Mouse (Mus musculus) gastrocnemius, postnatal 10 days (tissue): Measurements from ENCODE around the gene Ghrl. TPM values are rescaled to one million over a fixed set of nuclear protein-coding genes. Genes with fewer than 3 reads are reported as not detected.
"Not testable (repeated sequence)": the region's sequence is repeated elsewhere in the genome, so short reads cannot be mapped to it uniquely, and the experiment has no call there.

Experiments used
- DNase-seq: peaks from one replicate; pipeline ENCODE4 v3.0.0; 2021; ENCODE audit warnings: mixed read lengths
- total RNA-seq, 2 experiments: library from RNA; stranded (reverse); gene quantifications; 2 replicates each; pipeline ENCODE4 v1.2.3; 2021

Ghrl gene
- total RNA-seq, 2 experiments from 2014 or later = not detected

DNA sequence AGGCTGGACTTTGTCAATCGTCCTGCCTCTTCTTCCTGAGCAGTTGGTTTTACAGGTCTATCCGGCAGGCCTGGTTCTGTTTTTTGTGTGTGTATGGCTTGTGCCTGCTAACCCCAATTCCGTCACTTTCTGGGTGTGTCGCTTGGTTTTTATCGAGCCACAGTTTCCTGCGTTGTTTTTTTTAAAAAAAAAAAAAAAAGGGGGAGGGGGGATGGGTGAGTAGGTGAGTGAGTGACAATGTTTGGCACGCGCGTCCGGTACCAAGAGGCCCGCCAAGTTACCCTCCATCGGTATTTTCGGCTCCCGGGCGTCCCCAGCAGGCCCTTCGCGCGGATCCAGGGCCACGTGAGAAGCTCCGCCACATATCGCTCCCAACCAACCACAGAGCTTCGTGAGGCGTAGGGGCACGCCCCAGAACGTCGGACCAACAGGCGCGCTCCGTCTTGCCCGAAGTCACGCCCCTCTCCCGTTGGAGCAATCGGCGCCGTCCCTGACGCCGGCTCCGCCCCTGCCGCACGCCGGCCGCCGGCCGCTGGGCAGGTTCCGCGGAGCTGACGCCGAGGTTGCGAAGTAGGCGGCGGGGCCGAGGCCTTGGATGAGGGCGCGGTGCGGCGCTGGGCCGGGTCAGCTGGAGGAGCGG, 23.0 kb downstream of the Ghrl start, which contains the start of gene Tatdn2:
Tatdn2 (plus strand) TSS at position 469 of the 640 bp plus-strand sequence.
- peak; percentile 93 for DNase-seq

DNA sequence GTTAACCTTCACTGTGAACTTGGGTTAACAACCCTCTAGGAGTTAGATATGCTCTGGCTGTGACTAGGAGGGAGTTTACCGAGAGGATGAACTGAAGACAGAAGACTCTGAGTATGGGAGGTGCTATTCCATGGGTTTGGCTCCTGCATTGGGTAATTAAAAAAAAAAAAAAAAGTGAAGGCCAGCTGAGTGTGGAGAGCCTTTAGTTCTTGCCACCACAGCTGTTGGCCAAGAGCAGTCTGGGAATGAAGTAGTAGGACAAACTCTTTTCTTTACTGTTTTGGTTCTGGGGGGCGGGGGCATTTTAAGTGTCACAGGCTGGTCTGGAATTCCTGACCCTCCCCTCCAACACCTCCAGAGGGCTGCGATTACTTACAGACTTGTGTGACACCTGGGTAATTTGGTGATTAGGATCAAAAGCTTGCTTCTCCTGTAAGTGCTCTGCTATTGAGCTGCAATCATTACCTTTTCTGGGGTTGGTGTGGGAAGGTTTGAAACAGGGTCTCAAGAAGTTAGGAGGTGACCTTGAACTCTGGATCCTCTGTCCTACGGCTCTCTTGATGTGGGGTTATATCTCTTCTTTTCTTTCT, 23.8 kb downstream of the Ghrl start:
- DNase-seq = no peak

DNA sequence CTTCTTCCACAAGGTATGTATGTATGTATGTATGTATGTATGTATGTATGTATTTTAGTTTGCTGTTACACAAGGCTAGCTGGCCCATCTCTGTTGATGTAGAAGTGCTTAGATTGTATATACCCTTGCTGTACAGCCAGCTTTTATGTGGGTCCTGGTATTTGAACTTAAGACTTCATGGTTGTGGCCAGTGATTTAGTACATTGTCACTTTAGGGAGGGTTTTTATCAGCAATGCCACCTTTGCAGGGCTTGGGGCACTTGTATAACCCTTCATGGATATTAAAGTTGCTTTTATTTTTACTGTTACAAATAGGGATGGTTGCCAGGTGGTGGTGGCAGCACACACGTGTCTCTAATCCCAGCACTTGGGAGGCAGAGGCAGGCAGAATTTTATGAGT, 24.5 kb downstream of the Ghrl start:
- DNase-seq = no peak

DNA sequence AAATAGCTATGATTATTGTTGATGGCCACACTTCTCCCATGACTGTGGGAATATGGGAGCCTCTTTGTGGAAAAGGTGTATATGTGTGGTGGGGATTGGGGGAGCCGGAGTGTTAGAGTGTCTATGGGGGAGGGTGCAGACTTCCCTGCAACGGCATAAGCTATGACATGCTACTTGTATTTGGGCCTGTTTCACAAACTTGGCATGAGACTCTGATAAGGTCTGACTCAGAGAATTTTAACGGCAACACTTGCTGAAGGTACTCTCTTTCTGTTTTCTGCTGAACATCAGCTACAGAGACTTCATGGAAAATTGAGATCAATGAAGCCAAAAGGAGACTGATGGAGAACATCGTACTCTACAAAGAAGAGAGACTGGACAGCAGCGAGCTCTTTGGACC, 26.3 kb downstream of the Ghrl start:
- no peak for DNase-seq

DNA sequence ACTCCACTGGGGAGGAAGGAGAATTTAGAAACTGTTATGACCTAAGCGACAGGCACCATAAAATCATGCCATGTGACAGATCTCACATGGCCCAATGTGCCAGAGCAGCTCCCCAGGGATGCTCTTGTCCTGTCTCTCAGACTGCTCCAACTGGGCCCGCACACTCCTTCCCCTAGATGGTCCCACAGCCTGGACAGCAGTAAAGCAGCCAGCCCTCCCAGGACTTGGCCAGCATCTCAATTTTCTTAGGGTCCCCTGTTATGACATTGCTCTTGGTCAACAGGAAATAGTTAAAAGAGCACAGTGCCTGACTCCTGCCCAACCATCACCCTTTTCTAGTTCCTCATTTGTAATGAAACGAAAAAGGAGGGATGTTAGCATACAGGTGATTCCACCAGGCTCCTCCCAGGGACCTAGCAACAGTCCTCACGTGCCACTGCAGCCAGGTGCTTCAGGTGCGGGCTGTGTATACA, 27.0 kb downstream of the Ghrl start:
- DNase-seq = no peak

DNA sequence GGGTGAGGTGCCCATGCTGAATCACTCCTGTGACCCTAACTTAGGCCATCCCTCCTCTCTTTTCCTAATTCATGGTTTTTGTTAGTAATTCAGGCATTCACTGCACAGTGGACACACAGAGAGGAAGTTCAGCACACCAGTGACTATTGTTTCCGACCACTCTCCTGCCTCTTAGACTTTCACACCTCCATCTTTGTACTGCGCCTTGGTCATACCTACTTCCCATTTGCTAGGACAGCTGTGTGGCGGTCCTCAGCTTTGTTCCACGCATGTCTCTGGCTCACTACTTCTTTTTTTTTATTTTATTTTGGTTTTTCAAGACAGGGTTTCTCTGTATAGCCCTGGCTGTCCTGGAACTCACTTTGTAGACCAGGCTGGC, 28.6 kb downstream of the Ghrl start:
- no peak for DNase-seq

DNA sequence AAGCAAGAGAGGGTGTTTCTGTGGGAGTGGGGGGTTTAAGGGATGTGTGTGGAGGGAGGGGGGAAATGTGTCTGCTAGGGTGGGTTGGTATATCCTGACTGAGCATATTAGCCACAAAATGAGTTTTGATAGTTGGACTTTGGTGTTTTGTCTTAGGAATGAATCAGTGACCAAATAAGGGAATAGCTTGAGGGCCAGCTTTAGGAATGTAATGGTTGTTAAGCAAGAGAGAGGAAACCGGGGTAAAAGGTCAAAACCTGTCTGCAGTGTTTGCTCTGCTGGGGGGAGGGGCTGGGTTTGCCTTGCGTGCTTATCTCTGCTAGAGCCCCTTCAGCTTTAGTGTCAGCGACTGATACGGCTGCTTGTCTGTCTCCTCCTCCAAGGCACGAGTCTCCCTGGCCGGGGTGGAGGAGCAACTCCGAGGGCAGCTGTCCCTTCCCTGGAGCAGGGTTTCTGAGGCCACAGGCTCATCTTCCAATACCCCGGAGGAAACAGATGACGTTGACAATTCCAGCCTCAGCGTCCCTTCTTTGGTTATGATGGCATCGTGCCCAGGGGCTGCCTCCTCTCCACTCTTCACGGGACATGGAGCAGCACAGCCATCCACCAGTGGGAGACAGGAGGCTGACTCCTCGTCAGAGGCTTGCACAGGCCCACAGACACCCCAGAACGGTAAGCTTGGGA, 29.1 kb downstream of the Ghrl start:
- peak; percentile 26 for DNase-seq

DNA sequence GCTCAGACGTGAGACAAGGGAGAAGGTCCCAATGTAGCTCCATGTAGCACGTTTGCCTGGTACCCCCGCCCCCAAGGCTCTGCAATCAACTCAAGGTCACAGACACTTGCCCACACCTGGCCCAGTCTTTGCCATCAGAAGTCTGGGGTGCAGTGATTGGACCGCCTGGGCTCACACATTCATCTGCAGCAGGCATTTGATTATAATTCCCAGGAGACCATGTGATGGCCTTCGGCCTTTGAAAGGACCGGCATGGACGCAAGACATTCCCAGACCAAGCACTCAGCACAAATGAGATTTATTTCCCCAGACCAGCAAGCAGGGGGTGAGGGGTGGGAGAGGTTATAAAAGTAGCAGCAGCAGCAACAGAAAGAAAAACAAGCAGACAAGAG, 29.7 kb downstream of the Ghrl start:
- no peak for DNase-seq

DNA sequence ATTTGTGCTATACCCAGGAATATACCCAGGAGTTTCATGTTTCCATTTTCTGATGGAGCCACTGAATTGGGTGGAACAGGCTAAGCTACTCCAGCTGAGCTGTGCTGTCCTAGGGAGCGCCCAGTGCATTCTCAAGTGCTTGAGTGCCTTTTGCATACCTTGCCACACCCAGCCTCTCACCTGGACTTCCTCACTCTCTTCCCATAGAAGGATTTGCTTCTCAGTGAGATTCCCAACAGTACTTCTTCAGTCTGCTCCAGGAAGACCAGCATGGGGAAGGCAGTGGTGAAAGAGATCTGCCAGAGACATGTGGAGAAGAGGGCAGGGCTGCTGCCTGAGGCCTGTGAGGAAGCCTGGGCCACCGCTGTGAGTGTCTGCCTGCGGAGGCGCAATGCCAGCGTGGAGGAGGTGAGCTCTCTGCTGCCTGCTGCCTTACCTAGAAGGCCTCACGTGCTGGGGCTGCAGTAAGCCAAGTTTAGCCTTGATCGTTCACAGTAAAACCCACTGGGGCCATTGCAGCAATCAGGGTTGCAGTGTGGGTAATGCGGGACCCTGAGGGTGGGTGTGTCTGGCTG, 33.0 kb downstream of the Ghrl start:
- DNase-seq = no peak

DNA sequence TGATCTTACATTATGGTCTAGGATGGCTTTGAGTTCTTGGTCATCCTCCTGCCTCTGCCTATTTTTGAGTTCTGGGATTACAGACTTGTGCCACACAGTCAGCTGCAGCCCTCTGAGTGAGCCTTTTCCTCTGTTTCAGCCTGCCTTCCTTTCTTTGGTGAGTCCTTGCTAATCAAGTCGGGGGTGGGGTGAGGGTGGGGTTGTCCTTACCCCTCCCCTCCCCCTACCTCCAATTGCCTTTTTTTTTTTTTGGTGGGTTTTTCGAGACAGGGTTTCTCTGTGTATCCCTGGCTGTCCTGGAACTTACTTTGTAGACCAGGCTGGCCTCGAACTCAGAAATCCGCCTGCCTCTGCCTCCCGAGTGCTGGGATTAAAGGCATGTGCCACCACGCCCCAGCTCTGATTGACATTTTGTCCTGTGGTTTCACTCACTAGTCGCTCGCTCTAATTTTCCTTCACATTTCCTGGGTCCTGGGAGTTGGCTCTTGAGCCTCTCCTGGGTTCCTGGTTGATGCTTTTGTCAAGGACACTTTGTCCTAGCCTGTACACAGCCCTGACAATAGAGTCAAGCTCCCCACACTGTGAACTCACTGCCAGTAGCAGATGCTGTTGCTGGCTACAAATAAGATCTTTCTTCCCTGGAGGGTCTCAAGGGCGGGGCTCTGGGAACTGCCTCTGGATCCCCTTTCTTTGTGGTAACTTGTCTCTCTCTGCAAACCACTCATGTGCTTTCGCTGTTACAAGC, 36.4 kb downstream of the Ghrl start:
- no peak for DNase-seq

DNA sequence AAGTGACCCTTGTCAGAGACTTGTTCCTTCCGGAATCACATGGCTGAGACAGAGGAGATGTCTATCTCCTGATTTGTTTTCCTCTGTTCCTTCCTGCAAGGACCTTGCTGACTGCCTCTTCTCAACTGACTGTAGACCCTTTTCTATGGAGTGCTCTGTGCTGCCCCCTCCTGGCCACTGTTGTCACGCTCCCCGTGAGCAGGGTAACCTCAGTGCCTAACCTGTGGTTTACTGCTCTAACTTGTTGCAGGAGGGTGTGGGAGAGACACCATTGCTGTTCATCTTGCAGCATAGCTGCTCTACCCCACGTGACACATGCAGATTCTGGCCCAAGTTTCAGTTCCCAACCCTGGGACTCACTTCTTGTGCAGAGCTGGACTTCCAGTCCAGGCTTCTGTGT, 38.4 kb downstream of the Ghrl start:
- DNase-seq = peak; percentile 89

DNA sequence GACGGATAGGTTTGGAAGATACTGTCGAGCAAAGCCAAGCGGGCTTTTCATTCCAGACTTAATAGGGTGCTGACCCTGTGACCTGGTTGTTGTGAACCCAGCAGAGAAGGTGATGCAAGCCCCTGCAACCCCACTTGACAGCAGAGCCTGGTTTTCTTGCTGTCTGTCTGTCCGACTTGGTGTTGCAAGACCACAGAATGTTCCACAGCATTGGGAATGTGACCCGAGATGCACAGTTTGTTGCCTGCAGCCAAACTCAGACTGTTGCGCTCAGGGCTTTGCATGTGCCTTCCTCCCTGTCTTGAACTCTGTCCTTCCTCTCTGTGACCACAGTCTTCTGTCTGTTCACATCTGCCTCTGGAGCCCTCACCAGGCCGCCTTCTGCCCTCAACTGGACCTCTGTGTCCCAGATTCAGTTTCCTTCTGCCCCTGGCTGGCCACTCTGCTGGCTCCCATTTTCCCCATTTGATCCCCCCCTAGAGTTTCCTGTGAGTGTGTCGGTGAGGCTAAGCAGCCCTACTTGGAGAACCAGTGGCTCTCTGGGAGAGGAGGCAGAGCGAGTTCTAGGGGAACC, 39.6 kb downstream of the Ghrl start:
- DNase-seq = no peak

DNA sequence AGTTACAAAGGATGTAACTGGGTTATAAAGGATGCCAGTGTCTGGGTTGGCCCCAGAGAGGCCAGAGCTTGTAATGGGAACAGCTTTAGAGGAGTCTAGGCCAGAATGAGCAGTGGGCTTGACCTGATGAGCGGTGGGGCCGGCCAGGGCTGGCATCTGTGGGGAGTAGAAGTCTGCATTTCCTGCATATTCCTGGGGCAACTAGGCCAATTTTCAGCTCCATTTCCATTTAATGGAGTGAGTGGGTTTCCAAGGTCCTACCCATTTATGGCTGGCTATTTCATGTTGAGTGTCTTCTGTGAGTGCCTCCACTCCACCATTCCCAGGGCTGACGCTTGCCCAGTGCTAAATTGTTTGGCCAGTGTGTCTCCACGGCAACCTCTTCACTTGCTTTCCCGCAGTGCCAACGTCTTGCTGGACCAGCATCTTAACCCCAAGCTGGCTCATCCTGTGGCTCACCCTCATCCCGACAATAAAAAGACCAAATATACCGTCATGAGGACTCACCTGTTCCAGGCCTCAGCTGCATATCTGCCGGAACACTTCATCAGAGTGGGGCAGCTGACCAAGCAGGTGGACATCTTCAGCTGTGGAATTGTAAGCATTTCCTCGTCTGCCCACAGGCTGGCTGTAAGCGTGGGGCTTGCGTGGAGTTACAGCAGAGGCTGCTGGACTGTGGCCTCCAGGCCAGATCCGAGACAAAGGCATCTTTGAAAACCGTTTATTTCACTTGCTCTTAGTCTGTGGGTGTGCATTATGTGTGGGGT, 41.3 kb downstream of the Ghrl start:
- DNase-seq = no peak

DNA sequence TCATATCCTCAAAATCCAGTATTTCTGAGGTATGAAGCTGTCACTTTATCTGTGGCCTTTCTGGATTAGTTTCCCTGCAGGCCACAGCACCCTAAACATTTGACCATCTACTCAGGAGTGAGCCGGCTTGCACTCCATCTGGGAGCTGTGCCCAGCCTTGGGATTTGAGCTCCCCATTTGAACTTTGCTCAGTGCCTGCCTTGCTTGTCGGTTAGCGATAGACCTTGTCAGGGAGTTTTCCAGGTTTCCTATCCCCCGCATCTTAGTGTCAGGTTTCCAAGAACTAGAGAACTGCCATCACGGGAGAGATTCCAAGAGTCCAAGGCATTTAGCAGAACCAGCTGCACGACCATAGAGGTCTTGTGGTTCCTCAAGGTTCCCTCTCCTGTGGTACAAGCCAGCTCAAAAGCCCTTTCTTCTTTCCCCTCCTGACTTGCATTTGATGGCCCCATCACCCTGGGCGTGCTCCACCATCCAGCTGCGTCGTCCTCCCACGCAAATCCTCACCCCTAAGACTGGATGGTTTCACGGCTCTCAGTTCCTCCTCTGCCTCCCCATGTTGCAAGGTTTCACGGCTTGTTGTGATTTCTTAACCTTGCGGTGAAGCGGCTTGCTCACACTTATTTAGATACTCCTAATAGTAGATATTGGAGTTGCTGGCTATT, 42.5 kb downstream of the Ghrl start:
- DNase-seq = no peak

DNA sequence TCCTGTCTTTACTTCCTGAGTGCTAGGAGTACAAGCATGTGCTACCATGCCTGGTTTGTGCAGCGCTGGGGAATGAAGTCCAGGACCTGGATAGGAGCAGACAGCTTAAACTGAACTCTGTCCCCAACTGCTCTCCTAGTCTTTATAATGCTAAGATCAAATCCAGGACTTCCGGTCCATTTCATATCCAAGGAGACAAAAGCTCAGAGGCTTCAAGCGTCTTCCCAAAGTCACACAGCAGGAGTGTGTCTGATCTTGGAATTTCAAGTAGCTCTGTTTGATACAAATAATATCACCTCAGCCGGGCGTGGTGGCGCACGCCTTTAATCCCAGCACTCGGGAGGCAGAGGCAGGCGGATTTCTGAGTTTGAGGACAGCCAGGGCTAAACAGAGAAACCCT, 43.7 kb downstream of the Ghrl start:
- DNase-seq = no peak

DNA sequence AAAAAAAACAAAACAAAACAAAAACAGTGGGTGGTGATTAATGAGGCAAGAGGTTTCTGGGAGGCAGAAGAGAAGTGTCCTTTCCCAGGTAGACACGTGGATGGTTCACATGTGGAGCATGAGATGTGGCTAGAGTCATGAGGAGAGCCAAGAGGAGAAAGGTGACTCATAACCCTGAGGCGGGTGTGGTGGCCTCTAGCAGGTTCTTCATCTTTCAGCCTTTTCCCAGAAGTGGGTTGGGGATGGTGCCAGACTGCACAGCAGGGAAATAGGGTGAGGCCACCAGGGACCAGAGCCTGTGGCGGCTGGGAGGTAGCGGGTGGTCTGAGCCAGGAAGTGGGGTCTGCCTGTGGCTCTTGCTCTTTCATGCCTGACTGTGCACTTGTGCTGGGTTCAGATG, 44.4 kb downstream of the Ghrl start:
- DNase-seq = no peak

DNA sequence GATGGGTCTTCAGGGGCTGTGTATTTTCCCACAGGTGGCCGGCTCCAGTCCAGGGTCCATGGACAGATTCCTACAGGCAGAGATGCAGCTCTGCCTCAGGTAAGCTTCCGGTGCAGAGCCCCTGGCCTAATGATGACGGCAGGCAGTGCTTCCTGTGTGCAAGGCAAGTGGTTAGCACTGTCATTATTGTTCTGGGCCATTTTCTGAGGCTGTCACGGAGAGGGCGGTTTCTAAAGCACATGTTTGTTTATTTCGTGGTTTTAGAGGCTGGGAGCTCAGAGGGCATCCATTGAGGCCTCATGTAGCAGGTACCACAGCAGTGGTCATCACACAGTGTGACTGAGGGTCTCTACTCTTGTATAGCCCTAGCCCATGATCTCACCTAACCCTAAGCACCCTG, 46.7 kb downstream of the Ghrl start:
- DNase-seq = no peak

DNA sequence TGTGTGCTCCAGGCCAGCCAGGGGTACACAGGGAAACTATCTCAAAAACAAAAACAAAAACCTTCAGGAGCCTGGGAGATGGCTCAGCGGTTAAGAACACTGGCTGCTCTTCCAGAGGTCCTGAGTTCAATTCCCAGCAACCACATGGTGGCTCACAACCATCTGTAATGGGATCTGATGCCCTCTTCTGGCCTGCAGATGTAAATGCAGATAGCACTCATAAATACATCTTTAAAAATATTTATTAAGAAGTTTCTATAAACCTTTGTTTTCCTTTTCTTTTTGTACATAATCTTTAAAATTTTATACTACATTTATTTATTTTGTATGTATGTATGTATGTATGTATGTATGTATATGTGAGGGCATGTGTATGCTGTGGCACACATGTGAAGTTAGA, 47.7 kb downstream of the Ghrl start:
- not testable (repeated sequence) for DNase-seq

DNA sequence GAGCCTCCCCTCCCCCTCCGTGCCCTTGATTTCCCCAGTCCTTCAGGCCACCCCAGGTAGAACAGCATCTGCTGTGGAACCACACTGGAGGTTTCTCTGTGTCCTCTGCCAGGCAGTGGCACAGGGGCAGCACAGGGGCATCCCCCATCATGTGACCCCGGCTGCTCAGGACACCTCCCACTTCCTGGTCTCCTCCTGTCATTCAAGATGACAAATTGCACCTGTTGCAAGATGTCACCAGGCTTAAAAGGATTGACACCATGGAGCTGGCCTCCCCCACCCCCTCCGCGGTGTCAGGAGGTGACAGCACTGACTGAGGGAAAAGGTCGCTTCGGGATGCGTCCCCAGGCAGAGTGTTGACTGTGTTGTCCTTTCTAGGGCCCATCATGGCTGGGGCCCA, 49.9 kb downstream of the Ghrl start:
- DNase-seq = no peak

DNA sequence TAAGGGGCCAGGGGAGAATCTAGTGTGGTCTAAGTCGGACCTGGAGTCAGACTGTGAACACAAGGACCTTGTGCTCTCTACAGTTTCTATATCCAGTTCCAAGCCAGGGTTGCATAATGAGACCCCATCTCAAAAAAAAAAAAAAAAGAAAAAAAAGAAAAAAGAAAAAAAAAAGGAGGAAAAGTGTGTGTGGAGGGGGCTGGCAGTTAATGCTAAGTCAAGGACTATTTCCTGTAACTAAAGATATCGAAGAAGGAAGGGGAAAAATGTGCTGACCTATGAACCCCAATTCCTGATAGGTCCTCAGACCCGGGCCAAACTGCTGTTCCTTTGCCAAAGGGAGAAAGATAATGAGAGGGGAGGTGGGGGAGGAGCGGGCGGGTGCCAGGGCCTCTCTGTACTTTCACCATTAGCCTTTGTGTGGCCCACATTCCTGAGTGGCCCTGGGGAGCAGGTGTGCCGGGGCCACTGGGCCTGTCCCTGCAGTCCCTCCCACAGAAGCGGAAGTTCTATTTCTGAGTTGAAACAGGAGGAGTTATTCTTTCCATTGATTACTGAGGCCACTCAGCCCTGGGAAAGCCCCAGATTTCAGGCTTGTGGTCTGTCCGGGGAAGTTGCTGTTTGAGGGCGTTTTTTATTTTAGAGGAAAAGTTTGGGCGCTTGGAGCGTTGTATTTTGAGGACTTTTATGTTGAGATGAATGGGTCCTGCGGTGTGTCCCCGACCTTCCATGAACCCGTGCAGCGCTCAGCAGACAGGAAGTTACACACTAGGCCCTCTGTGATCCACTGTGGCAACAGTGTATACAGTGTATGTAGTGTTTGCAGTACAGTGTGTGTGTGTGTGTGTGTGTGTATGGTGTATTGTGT, 51.2 kb downstream of the Ghrl start:
- no peak for DNase-seq
